Comparison of ENCODE assay signal across 18 mouse cellular contexts in the genomic region with DNA sequence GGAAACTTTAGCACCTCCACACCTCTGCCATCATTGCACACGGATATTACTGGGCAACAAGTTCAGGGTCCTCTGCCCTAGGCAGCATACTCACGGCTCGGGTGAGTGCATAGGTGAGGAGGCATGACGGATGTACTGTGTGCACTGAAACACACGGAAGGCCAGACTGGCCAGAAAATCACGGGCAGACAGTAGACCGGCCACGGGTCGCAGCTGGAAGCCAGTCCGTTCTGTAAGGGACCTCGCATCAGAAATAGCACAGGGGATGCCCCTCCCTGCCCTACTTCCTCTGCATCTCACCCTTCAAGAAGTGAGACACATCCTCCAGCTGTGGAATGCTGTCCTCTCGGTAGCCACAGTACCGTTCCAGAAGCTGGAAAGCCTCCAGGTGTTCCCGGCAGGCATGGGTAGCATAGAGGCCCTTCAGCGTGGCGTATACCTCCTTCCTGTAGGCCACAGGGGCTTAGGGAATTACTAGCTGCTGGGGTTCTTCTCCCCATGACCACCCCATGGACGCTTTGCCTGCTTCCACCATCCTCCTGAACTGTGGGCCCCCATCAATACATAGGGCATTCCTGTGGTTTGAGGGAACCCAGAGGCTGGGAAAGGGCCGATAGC. TPM values are rescaled to one million over a fixed set of nuclear protein-coding genes. Genes with fewer than 3 reads are reported as not detected.
A peak's percentile ranks its signal among the peaks of the same experiment; 100 is the strongest.
DNase-seq lines count a peak whose midpoint lies in the region; ATAC-seq and TF ChIP-seq lines count a peak whose summit lies in the region.
"Had no signal": no experiment of that assay in that cellular context is flagged by ENCODE, and none has a peak within 500 bp of the region (broad histone marks: within the 10 kb centered on the region; RNA-seq: fewer than 3 reads in every experiment).

No protein-coding gene starts in this region.

- 85% methylated on average over 18 of the region's 18 CpGs for WGBS in forebrain, embryonic 14.5 days
- 88% methylated on average over 18 of the region's 18 CpGs for WGBS in forebrain, embryonic 16.5 days
- WGBS in hindbrain, embryonic 10.5 days: 83% methylated on average over 18 of the region's 18 CpGs
- WGBS in hindbrain, postnatal 0 days: 81% methylated on average over 18 of the region's 18 CpGs
- 77% methylated on average over 18 of the region's 18 CpGs for WGBS in liver, embryonic 11.5 days
- WGBS in liver, embryonic 12.5 days (ENCODE audit: insufficient replicate concordance): 63% methylated on average over 18 of the region's 18 CpGs
- WGBS in limb, embryonic 10.5 days: 88% methylated on average over 18 of the region's 18 CpGs

- H3K36me3 ChIP-seq in forebrain, embryonic 14.5 days (ENCODE audit: control insufficient read depth, insufficient read depth, low read length): no peaks in the 10 kb centered on the region
- H3K36me3 ChIP-seq in forebrain, embryonic 16.5 days (ENCODE audit: control insufficient read depth, insufficient read depth): no peaks in the 10 kb centered on the region
- no peaks in the 10 kb centered on the region for H3K36me3 ChIP-seq in hindbrain, embryonic 10.5 days
- H3K36me3 ChIP-seq in hindbrain, postnatal 0 days (ENCODE audit: insufficient read depth, low read length): no peaks in the 10 kb centered on the region
- no peaks in the 10 kb centered on the region for H3K36me3 ChIP-seq in liver, embryonic 11.5 days (ENCODE audit: control insufficient read depth, insufficient read depth, low read length)
- H3K36me3 ChIP-seq in liver, embryonic 12.5 days: no peaks in the 10 kb centered on the region
- H3K36me3 ChIP-seq in limb, embryonic 10.5 days: no peaks in the 10 kb centered on the region
- H3K36me3 ChIP-seq: embryonic facial prominence, embryonic 10.5 days; G1E; hindbrain, embryonic 15.5 days; limb, embryonic 12.5 days had no signal

- peaks cover 4% of the 10 kb centered on the region; the same call in 1 of the 2 replicates for H3K4me1 ChIP-seq in forebrain, embryonic 14.5 days (ENCODE audit: control insufficient read depth, insufficient read depth, low read length)
- 0 out of 2 replicates have a peak, but pooled peaks cover 4% of the 10 kb centered on the region for H3K4me1 ChIP-seq in forebrain, embryonic 16.5 days (replicated peaks; ENCODE audit: control insufficient read depth, insufficient read depth, low read length)
- peaks cover 62% of the 10 kb centered on the region for H3K4me1 ChIP-seq in hindbrain, embryonic 10.5 days (replicated peaks)
- H3K4me1 ChIP-seq in hindbrain, postnatal 0 days (ENCODE audit: insufficient read depth, low read length): no peaks in the 10 kb centered on the region
- H3K4me1 ChIP-seq in liver, embryonic 11.5 days (replicated peaks; ENCODE audit: control insufficient read depth, insufficient read depth, low read length): no peaks in the 10 kb centered on the region
- H3K4me1 ChIP-seq in liver, embryonic 12.5 days: no peaks in the 10 kb centered on the region; the same call in 1 of the 2 replicates
- peaks cover 18% of the 10 kb centered on the region for H3K4me1 ChIP-seq in limb, embryonic 10.5 days
- H3K4me1 ChIP-seq: hindbrain, embryonic 15.5 days had no signal

- peak; percentile 24; the same call in 1 of the 2 replicates for ATAC-seq in forebrain, embryonic 14.5 days
- no peak for ATAC-seq in forebrain, embryonic 16.5 days
- no peak for ATAC-seq in hindbrain, postnatal 0 days
- no peak for ATAC-seq in liver, embryonic 11.5 days (replicated peaks; ENCODE audit: low FRiP score)
- ATAC-seq in liver, embryonic 12.5 days: no peak
- ATAC-seq: Patski had no signal

- no peaks in the 10 kb centered on the region for H3K9me3 ChIP-seq in forebrain, embryonic 14.5 days (replicated peaks; ENCODE audit: control insufficient read depth, low read length)
- no peaks in the 10 kb centered on the region for H3K9me3 ChIP-seq in forebrain, embryonic 16.5 days (ENCODE audit: control insufficient read depth, low read length)
- H3K9me3 ChIP-seq in hindbrain, embryonic 10.5 days: no peaks in the 10 kb centered on the region
- H3K9me3 ChIP-seq in hindbrain, postnatal 0 days (ENCODE audit: low read length): no peaks in the 10 kb centered on the region
- H3K9me3 ChIP-seq in liver, embryonic 11.5 days (ENCODE audit: control insufficient read depth, low read length): no peaks in the 10 kb centered on the region
- H3K9me3 ChIP-seq in liver, embryonic 12.5 days (replicated peaks): no peaks in the 10 kb centered on the region
- no peaks in the 10 kb centered on the region for H3K9me3 ChIP-seq in limb, embryonic 10.5 days (replicated peaks)
- H3K9me3 ChIP-seq: embryonic facial prominence, embryonic 10.5 days; G1E; hindbrain, embryonic 15.5 days; limb, embryonic 12.5 days had no signal

- no peak for DNase-seq in forebrain, embryonic 14.5 days (ENCODE audit: low spot score)
- no peak for DNase-seq in hindbrain, embryonic 10.5 days (ENCODE audit: low spot score)
- no peak for DNase-seq in hindbrain, postnatal 0 days (ENCODE audit: low spot score)
- DNase-seq in liver, embryonic 11.5 days (ENCODE audit: low spot score): peak; percentile 18
- peak; percentile 27 for DNase-seq in limb, embryonic 10.5 days (ENCODE audit: low spot score)
- no peak for DNase-seq in cerebellum, adult 9-11 months

- H3K4me3 ChIP-seq in forebrain, embryonic 14.5 days (ENCODE audit: low read depth, low read length): no peak overlapping the region
- no peak overlapping the region for H3K4me3 ChIP-seq in forebrain, embryonic 16.5 days (replicated peaks; ENCODE audit: low read length)
- no peak overlapping the region for H3K4me3 ChIP-seq in hindbrain, embryonic 10.5 days
- no peak overlapping the region for H3K4me3 ChIP-seq in hindbrain, postnatal 0 days (ENCODE audit: low read length)
- H3K4me3 ChIP-seq in liver, embryonic 11.5 days (ENCODE audit: low read depth, low read length): no peak overlapping the region
- H3K4me3 ChIP-seq in liver, embryonic 12.5 days: no peak overlapping the region
- H3K4me3 ChIP-seq in limb, embryonic 10.5 days: no peak overlapping the region
- H3K4me3 ChIP-seq: embryonic facial prominence, embryonic 10.5 days; hindbrain, embryonic 15.5 days; limb, embryonic 12.5 days had no signal

- TF ChIP-seq CTCF in hindbrain, postnatal 0 days (IDR thresholded peaks at IDR 0.05; ENCODE audit: low read depth): no peak

- H3K27ac ChIP-seq in forebrain, embryonic 14.5 days (ENCODE audit: low read depth, low read length): no peak overlapping the region
- H3K27ac ChIP-seq in forebrain, embryonic 16.5 days (ENCODE audit: low read length): no peak overlapping the region
- H3K27ac ChIP-seq in hindbrain, embryonic 10.5 days: 0 out of 2 replicates have a peak overlapping the region, but pooled peaks have one; percentile 3
- H3K27ac ChIP-seq in hindbrain, postnatal 0 days: no peak overlapping the region
- H3K27ac ChIP-seq in liver, embryonic 11.5 days (ENCODE audit: low read depth, low read length): no peak overlapping the region
- no peak overlapping the region for H3K27ac ChIP-seq in liver, embryonic 12.5 days
- H3K27ac ChIP-seq in limb, embryonic 10.5 days: no peak overlapping the region
- H3K27ac ChIP-seq: embryonic facial prominence, embryonic 10.5 days; hindbrain, embryonic 15.5 days; limb, embryonic 12.5 days; liver, embryonic 14.5 days had no signal

- no peak overlapping the region for H3K4me2 ChIP-seq in forebrain, embryonic 14.5 days (ENCODE audit: low read length)
- H3K4me2 ChIP-seq in forebrain, embryonic 16.5 days (ENCODE audit: low read length): no peak overlapping the region
- no peak overlapping the region for H3K4me2 ChIP-seq in hindbrain, postnatal 0 days (ENCODE audit: low read depth, low read length)
- H3K4me2 ChIP-seq in liver, embryonic 11.5 days: no peak overlapping the region
- no peak overlapping the region for H3K4me2 ChIP-seq in liver, embryonic 12.5 days
- H3K4me2 ChIP-seq: heart, embryonic 11.5 days; hindbrain, embryonic 15.5 days; limb, embryonic 12.5 days; lung, embryonic 14.5 days had no signal

- H3K9ac ChIP-seq in forebrain, embryonic 14.5 days (ENCODE audit: low read length): no peak overlapping the region
- no peak overlapping the region for H3K9ac ChIP-seq in forebrain, embryonic 16.5 days (replicated peaks; ENCODE audit: low read depth, low read length)
- no peak overlapping the region for H3K9ac ChIP-seq in hindbrain, postnatal 0 days (replicated peaks; ENCODE audit: low read length)
- no peak overlapping the region for H3K9ac ChIP-seq in liver, embryonic 11.5 days (ENCODE audit: low read depth, low read length)
- no peak overlapping the region for H3K9ac ChIP-seq in liver, embryonic 12.5 days
- H3K9ac ChIP-seq: hindbrain, embryonic 15.5 days; limb, embryonic 12.5 days; liver, embryonic 14.5 days; lung, embryonic 14.5 days had no signal

- H3K27me3 ChIP-seq in forebrain, embryonic 14.5 days (replicated peaks; ENCODE audit: control insufficient read depth, insufficient read depth, low read length): 0 out of 2 replicates have a peak, but pooled peaks cover 2% of the 10 kb centered on the region
- H3K27me3 ChIP-seq in forebrain, embryonic 16.5 days (replicated peaks; ENCODE audit: control insufficient read depth, insufficient read depth, low read length): no peaks in the 10 kb centered on the region
- peaks cover 41% of the 10 kb centered on the region for H3K27me3 ChIP-seq in hindbrain, embryonic 10.5 days (ENCODE audit: insufficient read depth, poor library complexity, severe bottlenecking)
- no peaks in the 10 kb centered on the region for H3K27me3 ChIP-seq in hindbrain, postnatal 0 days (ENCODE audit: insufficient read depth, low read length)
- peaks cover 25% of the 10 kb centered on the region for H3K27me3 ChIP-seq in liver, embryonic 11.5 days (replicated peaks; ENCODE audit: control insufficient read depth, insufficient read depth, low read length)
- peaks cover 53% of the 10 kb centered on the region for H3K27me3 ChIP-seq in liver, embryonic 12.5 days (replicated peaks)
- H3K27me3 ChIP-seq in limb, embryonic 10.5 days (ENCODE audit: low read depth, poor library complexity, severe bottlenecking): peaks cover 44% of the 10 kb centered on the region
- H3K27me3 ChIP-seq: hindbrain, embryonic 15.5 days had no signal

RNA-seq across cellular contexts. Expression of a gene that starts 35.6 kb away (rescaled TPM):
- polyA plus RNA-seq in forebrain, embryonic 14.5 days (2014; fragmentation: Nextera tagmentation; extraction: Ambion mirVana): 7.9 and 8.2 TPM in 2 replicates
- 6.4 TPM in 2 replicates for polyA plus RNA-seq in forebrain, embryonic 16.5 days (2015; fragmentation: Nextera tagmentation; extraction: Ambion mirVana)
- 8.8 and 14.4 TPM in 2 replicates for polyA plus RNA-seq in hindbrain, embryonic 10.5 days (2016; fragmentation: Nextera tagmentation; extraction: Ambion mirVana)
- 12.0 and 13.9 TPM in 2 replicates for total RNA-seq in hindbrain, postnatal 0 days (2014; rRNA removed)
- polyA plus RNA-seq in hindbrain, postnatal 0 days (2015; fragmentation: Nextera tagmentation; extraction: Ambion mirVana): 11.8 and 13.3 TPM in 2 replicates
- 0.26 and 0.29 TPM in 2 replicates for polyA plus RNA-seq in liver, embryonic 11.5 days (2014; fragmentation: Nextera tagmentation; extraction: Ambion mirVana)
- polyA plus RNA-seq in liver, embryonic 12.5 days (2016; fragmentation: Nextera tagmentation; extraction: Ambion mirVana): 0.35 TPM in 1 of 2 replicates, not detected in the other
- polyA plus RNA-seq in limb, embryonic 10.5 days (2016; fragmentation: Nextera tagmentation; extraction: Ambion mirVana): 1.2 TPM in 2 replicates
- total RNA-seq: G1E; heart, postnatal 10 days; megakaryocyte, adult 5-6 weeks had no signal
- polyA plus RNA-seq: G1E, Patski had no signal

Comparison
In these comparisons a context has a peak if more than half of its experiments do, and no peak if none do; other contexts are left out.
1. DNase-seq: peak in liver, embryonic 11.5 days (single experiment) and limb, embryonic 10.5 days (single experiment); none in forebrain, embryonic 14.5 days (single experiment), hindbrain, embryonic 10.5 days (single experiment), hindbrain, postnatal 0 days (single experiment) and cerebellum, adult 9-11 months (single experiment).